Mouse (Mus musculus) forebrain, embryonic 15.5 days (tissue): ENCODE results near the gene Hoxb7. TPM values are rescaled to one million over a fixed set of nuclear protein-coding genes. Genes with fewer than 3 reads are reported as not detected.

ENCODE experiments used
- ATAC-seq: fragments of 200-750 bp; cut with Nextera tagmentation; replicated peaks from 2 replicates; pipeline ENCODE4 v1.8.0; 2017; ENCODE audit warnings: mild to moderate bottlenecking, moderate TSS enrichment, moderate library complexity
- H3K27ac ChIP-seq: fragments of 300-500 bp; sonication (generic); replicated peaks from 2 replicates; pipeline ENCODE4 v1.5.1; 2015; ENCODE audit warnings: mild to moderate bottlenecking, inconsistent platforms
- H3K27me3 ChIP-seq: fragments of 300-500 bp; sonication (generic); 2 replicates; pipeline ENCODE4 v1.6.1; 2015; ENCODE audit warnings: inconsistent platforms
- H3K36me3 ChIP-seq: fragments of 300-500 bp; sonication (generic); 2 replicates; pipeline ENCODE4 v1.6.1; 2015; ENCODE audit warnings: mild to moderate bottlenecking, inconsistent platforms
- H3K4me1 ChIP-seq: fragments of 300-500 bp; sonication (generic); 2 replicates; pipeline ENCODE4 v1.6.1; 2015; ENCODE audit warnings: inconsistent platforms
- H3K4me2 ChIP-seq: fragments of 300-500 bp; sonication (generic); replicated peaks from 2 replicates; pipeline ENCODE4 v1.6.1; 2015; ENCODE audit warnings: mild to moderate bottlenecking, inconsistent platforms
- H3K4me3 ChIP-seq: fragments of 300-500 bp; sonication (generic); 2 replicates; pipeline ENCODE4 v1.5.1; 2015; ENCODE audit warnings: mild to moderate bottlenecking, inconsistent platforms
- H3K9ac ChIP-seq: fragments of 300-500 bp; sonication (generic); replicated peaks from 2 replicates; pipeline ENCODE4 v1.6.1; 2015; ENCODE audit warnings: mild to moderate bottlenecking, inconsistent platforms
- H3K9me3 ChIP-seq: fragments of 300-500 bp; sonication (generic); 2 replicates; pipeline ENCODE4 v1.6.1; 2016; ENCODE audit warnings: inconsistent platforms
- WGBS: fragments of 180-500 bp; shearing (Covaris S2); methylation state at CpG from one replicate; pipeline ENCODE4 v1.1.7; 2015; ENCODE audit warnings: mixed read lengths; 5-methylcytosine and 5-hydroxymethylcytosine counted together
- polyA plus RNA-seq: library from polyadenylated mRNA; unstranded; fragments of >200 nt; fragmentation: Nextera tagmentation; extraction: Ambion mirVana; gene quantifications from 2 replicates; pipeline ENCODE4 v1.2.1, GENCODE M21; 2015

Hoxb7 gene
- polyA plus RNA-seq, 1 experiment from 2014 or later: not detected

GRCm38 (mm10) chr11:96260310-96260970 lies 26.0 kb upstream of the Hoxb7 start:
- H3K27ac ChIP-seq: no peak overlapping the region
- ATAC-seq: no peak
- H3K4me1 ChIP-seq: no peaks in the 10 kb centered on the region
- H3K4me2 ChIP-seq: no peak overlapping the region
- no peak overlapping the region for H3K9ac ChIP-seq
- no peak overlapping the region for H3K4me3 ChIP-seq
- peaks cover 98% of the 10 kb centered on the region for H3K27me3 ChIP-seq
- H3K36me3 ChIP-seq: no peaks in the 10 kb centered on the region
- 2% methylated on average over 23 of the region's 23 CpGs for WGBS
- H3K9me3 ChIP-seq: no peaks in the 10 kb centered on the region

DNA sequence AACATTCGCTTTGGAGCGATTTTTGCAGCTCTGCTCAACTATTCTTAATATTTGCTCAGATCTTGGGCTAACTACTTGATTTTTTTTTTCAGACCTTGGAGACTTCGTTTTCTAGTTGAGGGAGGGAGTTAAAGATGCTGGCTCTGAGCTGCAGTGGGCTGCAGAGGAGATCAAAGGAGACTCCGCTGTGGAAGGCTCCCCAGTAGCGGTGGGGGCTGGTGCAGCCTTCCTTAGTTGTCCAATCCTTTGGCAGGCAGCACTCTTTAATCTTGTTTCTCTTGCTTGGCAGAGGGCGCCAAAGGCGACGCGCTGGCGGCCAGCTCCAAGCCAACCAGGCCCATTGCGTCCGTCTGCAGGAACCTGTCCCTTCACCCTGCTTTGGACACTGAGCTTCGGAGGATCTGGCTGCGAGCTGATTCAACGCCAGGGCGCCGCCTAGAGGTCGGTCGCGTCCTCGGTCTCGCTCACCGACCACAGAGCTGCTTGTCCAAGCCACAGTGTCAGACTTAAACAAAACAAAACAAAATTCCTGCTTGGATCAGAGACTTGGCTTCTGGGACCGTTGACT lies 25.0 kb upstream of the Hoxb7 start:
- H3K4me2 ChIP-seq: no peak overlapping the region
- H3K27ac ChIP-seq: no peak overlapping the region
- H3K27me3 ChIP-seq: peaks cover 98% of the 10 kb centered on the region
- H3K4me1 ChIP-seq: no peaks in the 10 kb centered on the region
- 1% methylated on average over 24 of the region's 24 CpGs for WGBS
- H3K9ac ChIP-seq: no peak overlapping the region
- H3K4me3 ChIP-seq: no peak overlapping the region
- ATAC-seq: no peak
- H3K36me3 ChIP-seq: no peaks in the 10 kb centered on the region
- no peaks in the 10 kb centered on the region for H3K9me3 ChIP-seq

DNA sequence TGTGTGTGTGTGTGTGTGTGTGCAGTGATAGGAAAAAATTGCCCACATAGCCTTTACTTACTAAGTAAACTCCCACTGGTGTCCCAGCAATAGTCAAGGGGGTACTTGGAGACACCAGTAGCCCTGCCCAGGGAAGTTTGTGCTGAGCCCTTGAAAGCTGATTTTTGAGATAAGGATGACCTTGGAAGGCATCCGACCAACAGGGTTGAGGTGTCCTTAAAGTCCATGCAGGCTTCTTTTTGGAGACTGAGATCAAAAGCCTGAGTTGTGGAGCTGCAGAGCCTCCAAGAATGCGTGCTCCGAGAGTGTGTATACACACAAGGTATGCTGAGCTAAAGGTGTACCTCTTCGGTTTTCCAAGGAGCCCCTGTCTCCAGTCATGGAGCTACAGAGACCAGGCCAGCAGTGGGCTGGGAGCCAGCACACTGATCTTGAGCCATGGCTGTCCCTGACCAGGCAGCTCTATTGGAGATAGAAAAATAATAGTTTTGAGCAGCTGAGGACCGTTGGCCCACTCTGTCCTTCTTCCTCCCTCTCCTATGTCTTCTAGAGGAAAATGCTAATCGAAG lies 24.1 kb upstream of the Hoxb7 start:
- ATAC-seq: no peak
- Histone ChIP-seq H3K36me3 (no peaks in the 10 kb centered on the region), H3K4me2 (no peak overlapping the region)

GRCm38 (mm10) chr11:96263636-96264389 lies 22.6 kb upstream of the Hoxb7 start:
- no peak overlapping the region for H3K9ac ChIP-seq
- H3K27me3 ChIP-seq: peaks cover 99% of the 10 kb centered on the region
- under 1% methylated on average over 33 of the region's 33 CpGs for WGBS
- no peaks in the 10 kb centered on the region for H3K9me3 ChIP-seq
- H3K4me1 ChIP-seq: no peaks in the 10 kb centered on the region
- H3K4me2 ChIP-seq: no peak overlapping the region
- no peak overlapping the region for H3K4me3 ChIP-seq
- ATAC-seq: no peak
- H3K27ac ChIP-seq: no peak overlapping the region
- H3K36me3 ChIP-seq: no peaks in the 10 kb centered on the region

More for the DNA sequence above, 24.1 kb upstream of the Hoxb7 start:
- 8% methylated on average over 6 of the region's 6 CpGs for WGBS
- Histone ChIP-seq H3K9me3 (no peaks in the 10 kb centered on the region), H3K4me3 (no peak overlapping the region), H3K9ac (no peak overlapping the region), H3K27me3 (peaks cover 99% of the 10 kb centered on the region), H3K4me1 (no peaks in the 10 kb centered on the region), H3K27ac (no peak overlapping the region)

GRCm38 (mm10) chr11:96264390-96265020 lies 21.9 kb upstream of the Hoxb7 start:
- Histone ChIP-seq H3K4me1 (no peaks in the 10 kb centered on the region), H3K36me3 (no peaks in the 10 kb centered on the region), H3K9ac (no peak overlapping the region), H3K4me2 (no peak overlapping the region), H3K4me3 (no peak overlapping the region), H3K9me3 (no peaks in the 10 kb centered on the region), H3K27me3 (peaks cover 99% of the 10 kb centered on the region), H3K27ac (no peak overlapping the region)
- under 1% methylated on average over 8 of the region's 8 CpGs for WGBS
- ATAC-seq: no peak

- WGBS: under 1% methylated on average over 7 of the region's 7 CpGs
- peaks cover 99% of the 10 kb centered on the region for H3K27me3 ChIP-seq
- no peak overlapping the region for H3K27ac ChIP-seq
- H3K4me2 ChIP-seq: no peak overlapping the region
- no peak for ATAC-seq
- H3K4me3 ChIP-seq: no peak overlapping the region
- H3K9ac ChIP-seq: no peak overlapping the region
- H3K9me3 ChIP-seq: no peaks in the 10 kb centered on the region
- H3K4me1 ChIP-seq: 0 out of 2 replicates have a peak, but pooled peaks cover 1% of the 10 kb centered on the region
- H3K36me3 ChIP-seq: no peaks in the 10 kb centered on the region
These were observed 20.5 kb upstream of the Hoxb7 start for GRCm38 (mm10) chr11:96265954-96266353.

- 8% methylated on average over 7 of the region's 7 CpGs for WGBS
- Histone ChIP-seq H3K9me3 (no peaks in the 10 kb centered on the region), H3K36me3 (no peaks in the 10 kb centered on the region), H3K4me2 (no peak overlapping the region), H3K9ac (no peak overlapping the region), H3K27ac (no peak overlapping the region), H3K27me3 (peaks cover 99% of the 10 kb centered on the region), H3K4me1 (peaks cover 6% of the 10 kb centered on the region; the same call in 1 of the 2 replicates), H3K4me3 (no peak overlapping the region)
- ATAC-seq: no peak
These were observed 19.2 kb upstream of the Hoxb7 start for GRCm38 (mm10) chr11:96267021-96267920.

GRCm38 (mm10) chr11:96268031-96268745 lies 18.2 kb upstream of the Hoxb7 start:
- Histone ChIP-seq H3K9ac (no peak overlapping the region), H3K9me3 (no peaks in the 10 kb centered on the region), H3K27ac (no peak overlapping the region), H3K36me3 (no peaks in the 10 kb centered on the region), H3K4me3 (no peak overlapping the region), H3K27me3 (peaks cover 99% of the 10 kb centered on the region), H3K4me1 (peaks cover 9% of the 10 kb centered on the region; the same call in 1 of the 2 replicates), H3K4me2 (no peak overlapping the region)
- ATAC-seq: no peak
- 0% methylated on average over 1 of the region's 1 CpGs for WGBS

- peaks cover 9% of the 10 kb centered on the region; the same call in 1 of the 2 replicates for H3K4me1 ChIP-seq
- WGBS: under 1% methylated on average over 19 of the region's 19 CpGs
- no peak overlapping the region for H3K4me3 ChIP-seq
- no peak overlapping the region for H3K9ac ChIP-seq
- H3K27me3 ChIP-seq: peaks cover 99% of the 10 kb centered on the region
- no peak overlapping the region for H3K27ac ChIP-seq
- ATAC-seq: no peak
- no peaks in the 10 kb centered on the region for H3K9me3 ChIP-seq
- H3K36me3 ChIP-seq: no peaks in the 10 kb centered on the region
- no peak overlapping the region for H3K4me2 ChIP-seq
These were observed 16.6 kb upstream of the Hoxb7 start for GRCm38 (mm10) chr11:96269869-96270268.

GRCm38 (mm10) chr11:96270996-96271540 lies 15.4 kb upstream of the Hoxb7 start, which contains the start of gene Hoxb9:
TSS of gene Hoxb9 (plus strand) at chr11:96271457.
- H3K36me3 ChIP-seq: no peaks in the 10 kb centered on the region
- peak within 1 kb of the TSS; percentile 13; the same call in 1 of the 2 replicates for H3K4me3 ChIP-seq
- under 1% methylated on average over 40 of the region's 40 CpGs for WGBS
- H3K9ac ChIP-seq: no peak within 1 kb of the TSS
- peaks cover 9% of the 10 kb centered on the region; the same call in 1 of the 2 replicates for H3K4me1 ChIP-seq
- no peak within 1 kb of the TSS for H3K27ac ChIP-seq
- ATAC-seq: no peak
- H3K4me2 ChIP-seq: peak within 1 kb of the TSS; percentile 8; the same call in 1 of the 2 replicates
- no peaks in the 10 kb centered on the region for H3K9me3 ChIP-seq
- H3K27me3 ChIP-seq: peaks cover 99% of the 10 kb centered on the region
